Mouse (Mus musculus) adipocyte (in vitro differentiated cells): ENCODE measurements around the gene Cd80.

Experiments
- DNase-seq: peaks from one replicate; pipeline ENCODE4 v3.0.0-alpha.2; 2016; ENCODE audit warnings: low spot score

Gene Cd80

DNA sequence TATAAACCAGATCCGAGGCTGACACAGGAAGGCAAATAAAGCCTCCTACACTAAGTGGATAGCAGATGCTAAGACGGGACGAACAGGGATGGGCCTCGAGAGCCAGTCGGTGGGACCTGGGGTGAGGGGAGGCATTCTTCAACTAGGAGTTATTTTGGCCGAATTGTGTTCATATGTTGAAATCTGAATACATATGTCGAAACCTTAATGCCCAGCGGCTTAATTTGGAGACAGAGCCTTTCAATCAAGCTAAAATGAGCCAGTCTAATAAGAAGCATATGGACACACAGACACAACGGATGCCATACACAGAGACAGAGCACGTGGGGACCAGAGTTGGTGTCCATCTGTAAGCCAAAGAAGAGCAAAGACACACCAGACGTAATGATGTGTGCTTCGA lies 6.9 kb upstream of the Cd80 start:
- no peak for DNase-seq

DNA sequence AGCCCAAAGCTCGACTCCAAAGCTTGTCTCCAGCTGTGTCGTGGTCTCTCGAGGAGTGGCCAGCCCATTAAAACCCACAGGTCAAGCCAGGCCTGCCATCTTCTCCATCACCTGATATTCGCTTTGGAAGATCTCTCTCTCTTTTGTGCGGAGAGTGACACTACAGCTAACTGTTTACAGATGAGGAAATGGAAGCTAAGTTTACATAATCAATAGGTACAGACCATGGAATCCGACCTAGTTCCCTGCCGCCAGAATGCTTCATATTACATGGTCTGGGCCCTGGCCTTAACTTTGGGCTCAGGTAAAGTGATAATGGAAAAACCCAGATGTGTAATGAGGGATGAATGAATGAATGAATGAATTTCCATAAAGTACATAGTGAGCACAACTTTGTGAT lies 4.7 kb upstream of the Cd80 start:
- no peak for DNase-seq

DNA sequence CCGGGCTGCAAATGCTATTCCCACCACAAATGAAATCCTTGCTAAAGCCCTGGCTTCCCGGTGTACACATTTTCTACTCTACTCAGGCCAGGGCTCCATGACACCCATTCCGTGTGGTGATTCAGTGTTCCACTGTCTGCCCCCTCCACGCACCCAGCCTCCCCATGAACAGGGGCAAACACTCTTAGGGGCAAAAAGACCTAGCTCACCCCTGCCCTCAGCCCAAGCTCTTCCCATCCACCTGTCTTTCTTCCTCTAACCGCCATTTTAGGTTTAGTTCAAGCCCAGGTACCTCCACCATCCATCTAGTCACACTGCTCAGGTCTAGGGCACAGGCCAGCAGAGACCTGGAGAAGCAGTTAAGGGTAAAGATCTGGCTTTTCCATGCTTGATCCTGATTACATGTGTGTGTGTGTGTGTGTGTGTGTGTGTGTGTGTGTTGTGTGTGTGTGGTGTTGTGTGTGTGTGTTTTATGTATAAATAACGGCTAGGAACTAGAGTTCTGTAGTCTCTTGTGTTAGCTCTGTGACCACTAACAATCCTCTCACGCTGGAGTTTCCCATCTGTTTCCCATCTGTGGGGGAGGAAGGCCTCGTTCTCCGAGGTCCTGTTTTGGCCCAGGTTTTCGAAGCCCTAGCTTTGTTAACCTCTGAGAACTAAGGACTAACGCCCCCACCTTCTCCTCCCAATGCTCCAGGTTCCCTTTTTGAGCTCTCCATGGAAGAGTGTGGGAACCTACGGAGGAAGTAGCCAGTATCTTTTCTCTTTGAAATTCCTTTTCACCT lies 3.7 kb upstream of the Cd80 start:
- peak; percentile 22 for DNase-seq

DNA sequence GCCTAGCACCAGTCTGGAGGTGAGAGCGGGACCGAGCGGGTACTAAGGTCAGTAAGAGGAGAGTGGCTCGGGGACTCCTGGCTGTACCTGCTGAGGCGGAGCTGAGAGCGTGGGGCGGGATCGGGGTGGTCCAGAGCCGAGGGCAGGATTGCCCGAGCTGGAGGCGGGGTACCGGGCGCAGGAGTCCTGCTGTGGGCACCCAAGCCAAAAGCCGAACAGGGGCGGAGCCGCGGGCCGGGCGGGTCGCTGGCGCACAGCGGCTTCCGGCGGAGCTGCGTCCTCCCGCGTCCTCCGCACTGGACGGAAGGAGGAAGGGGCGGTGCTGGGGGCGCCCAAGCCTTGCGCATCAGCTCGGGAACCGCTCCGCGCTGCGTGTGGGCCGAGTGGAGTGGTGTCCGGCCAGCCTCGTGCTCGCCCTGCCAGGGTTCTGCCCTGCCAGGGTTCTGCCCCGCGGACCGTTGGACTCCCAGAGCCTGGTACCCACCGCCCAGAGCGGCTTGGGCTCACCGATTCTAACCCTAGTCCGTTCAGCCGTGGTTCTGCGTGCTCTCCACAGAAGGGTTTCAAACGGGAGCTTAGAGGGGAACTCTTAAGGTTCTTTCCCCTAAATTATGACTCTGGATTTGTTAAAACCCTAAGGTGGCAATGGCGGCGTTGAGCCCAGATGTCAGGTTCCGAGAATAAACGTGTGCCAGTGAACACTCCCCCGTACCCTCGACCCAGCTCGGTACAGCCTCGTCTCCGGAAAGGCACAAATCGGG lies 2.7 kb upstream of the Cd80 start, which contains the start of gene Adprh:
Gene Adprh (minus strand): TSS at position 262 of the 761 bp plus-strand sequence.
- DNase-seq: peak; percentile 90

DNA sequence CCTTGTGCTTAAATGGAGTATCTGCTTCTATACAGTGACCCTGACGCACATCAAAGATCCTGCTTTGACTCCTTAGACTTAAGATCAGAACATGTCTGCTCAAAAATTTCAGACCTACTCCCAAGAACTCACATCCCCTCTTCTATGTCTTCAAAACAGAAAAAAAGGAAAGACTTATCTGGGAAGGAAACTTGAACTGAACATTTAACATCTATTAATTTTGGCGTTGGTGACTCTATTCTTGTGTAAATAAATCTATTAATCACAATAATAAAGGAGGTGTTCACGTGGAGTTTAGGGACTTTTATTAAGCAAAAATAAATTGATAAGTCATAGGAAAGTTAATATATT lies 2.2 kb upstream of the Cd80 start:
- no peak for DNase-seq

DNA sequence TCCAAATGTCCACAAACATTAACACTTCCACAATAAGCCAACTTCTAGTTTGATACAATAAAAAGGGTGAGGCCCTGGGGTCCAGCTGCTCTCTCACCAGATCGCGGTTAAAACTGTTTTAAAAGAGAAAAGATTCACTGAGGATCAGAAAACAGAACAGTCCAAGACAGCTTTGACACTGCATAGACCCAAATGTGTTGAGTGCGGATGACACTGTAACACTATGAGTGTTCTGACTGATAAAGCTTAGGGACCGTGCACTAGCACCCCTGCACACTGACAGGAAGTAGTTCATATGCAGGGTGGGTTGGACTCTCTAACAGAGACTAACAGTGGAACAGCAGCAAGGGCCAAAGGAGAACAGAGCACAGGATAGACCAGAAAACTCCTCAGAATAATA lies 1.4 kb upstream of the Cd80 start:
- no peak for DNase-seq

DNA sequence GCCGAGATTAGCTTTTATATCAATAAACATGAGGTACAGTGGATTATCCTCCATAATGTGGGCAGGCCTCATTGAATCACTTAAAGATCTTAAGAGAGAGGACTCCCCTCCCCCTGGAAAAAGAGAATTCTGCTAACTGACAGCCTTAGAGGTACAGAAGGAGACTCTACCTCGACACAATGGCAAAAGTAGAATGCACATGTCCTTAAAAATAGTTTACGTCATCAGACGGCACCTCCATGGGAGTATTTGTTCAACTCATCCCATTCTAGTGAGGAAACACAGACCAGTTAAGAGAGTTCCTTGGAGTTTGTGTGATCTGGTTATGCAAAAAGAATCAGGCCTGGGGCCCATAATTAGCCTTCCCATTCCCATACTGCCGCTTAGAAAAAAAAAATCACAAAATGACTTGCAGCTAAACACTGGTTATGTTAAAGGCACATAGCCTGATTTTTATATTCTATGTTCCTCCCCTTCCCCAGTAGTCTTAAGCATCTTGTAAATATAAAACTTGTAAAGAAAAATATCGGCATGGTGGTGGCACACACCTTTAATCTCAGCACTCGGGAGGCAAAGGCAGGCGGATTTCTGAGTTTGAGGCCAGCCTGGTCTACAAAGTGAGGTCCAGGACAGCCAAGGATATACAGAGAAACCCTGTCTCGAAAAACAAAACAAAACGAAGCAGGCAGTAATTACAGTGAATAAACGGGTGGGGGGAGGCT lies 667 bp upstream of the Cd80 start:
- no peak for DNase-seq

DNA sequence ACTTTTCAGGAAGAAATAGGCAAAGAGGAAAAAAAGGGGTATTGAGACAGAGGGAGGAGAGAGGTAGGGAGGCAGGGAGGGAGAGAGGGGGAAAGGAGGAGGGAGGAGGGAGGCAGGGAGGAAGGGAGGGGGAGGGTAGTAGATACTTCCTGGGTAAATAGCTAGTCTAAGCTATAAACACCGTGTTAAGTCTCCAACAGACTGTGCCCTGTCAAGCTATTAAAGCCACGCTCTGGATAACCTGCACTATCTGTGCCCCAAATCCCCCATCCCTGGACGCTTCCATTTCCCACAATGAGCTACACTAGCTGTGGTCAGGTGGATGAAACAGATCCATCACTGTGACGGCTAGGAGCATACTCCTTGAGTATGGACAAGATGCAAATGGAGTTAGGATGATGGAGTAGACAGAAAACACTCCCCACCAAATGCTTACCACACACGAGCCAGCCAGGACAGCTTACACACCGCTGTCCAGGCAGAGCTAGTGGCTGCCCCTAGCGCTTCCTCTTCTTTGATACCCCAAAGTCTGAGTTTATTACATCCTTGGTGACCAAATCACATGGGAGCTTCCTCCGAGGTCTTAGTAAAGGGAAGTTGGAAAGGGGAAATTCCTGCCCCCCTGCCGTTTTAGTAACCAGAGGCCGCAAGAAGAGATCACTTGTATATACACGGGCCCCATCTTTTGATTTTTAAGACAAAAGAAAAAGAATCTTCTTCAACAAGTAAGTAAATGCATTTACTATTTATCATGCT lies 1.6 kb downstream of the Cd80 start:
- no peak for DNase-seq

DNA sequence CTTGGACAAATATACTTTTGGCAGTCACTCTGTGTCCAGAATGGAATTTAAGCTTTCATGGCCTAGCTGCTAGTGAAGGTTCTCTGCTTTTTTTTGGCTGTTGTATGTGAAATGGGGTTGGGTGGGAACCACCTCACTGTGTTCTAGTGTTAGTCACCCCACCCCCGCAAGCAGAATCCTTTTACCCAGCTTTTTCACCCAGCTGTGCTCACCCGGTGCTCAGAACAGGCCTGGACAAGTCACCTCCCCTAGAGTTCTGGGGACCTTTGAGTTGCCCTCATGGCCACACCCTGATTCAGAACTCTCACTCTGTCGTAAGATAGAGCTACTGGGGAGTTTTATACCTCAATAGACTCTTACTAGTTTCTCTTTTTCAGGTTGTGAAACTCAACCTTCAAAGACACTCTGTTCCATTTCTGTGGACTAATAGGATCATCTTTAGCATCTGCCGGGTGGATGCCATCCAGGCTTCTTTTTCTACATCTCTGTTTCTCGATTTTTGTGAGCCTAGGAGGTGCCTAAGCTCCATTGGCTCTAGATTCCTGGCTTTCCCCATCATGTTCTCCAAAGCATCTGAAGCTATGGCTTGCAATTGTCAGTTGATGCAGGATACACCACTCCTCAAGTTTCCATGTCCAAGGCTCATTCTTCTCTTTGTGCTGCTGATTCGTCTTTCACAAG lies 3.4 kb downstream of the Cd80 start:
- DNase-seq: peak; percentile 37

DNA sequence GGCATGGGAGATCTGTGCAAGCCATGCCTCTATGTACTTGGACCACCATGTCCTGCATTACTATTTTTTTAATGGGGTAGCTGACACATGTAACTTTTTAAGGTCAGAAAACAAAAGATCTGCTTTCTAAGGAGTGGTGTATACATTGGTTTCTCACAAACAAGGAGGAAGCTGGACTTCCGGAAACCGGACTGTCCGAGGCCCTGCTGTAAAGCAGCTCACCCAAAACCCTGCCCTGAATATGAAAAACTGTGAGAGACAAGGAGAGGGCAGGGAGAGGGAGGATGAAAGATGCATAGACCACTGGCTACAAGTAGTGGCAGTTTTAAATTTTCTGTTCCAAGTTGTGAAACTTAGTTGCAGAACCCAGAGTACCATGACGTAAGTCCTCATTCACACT lies 4.6 kb downstream of the Cd80 start:
- no peak for DNase-seq

DNA sequence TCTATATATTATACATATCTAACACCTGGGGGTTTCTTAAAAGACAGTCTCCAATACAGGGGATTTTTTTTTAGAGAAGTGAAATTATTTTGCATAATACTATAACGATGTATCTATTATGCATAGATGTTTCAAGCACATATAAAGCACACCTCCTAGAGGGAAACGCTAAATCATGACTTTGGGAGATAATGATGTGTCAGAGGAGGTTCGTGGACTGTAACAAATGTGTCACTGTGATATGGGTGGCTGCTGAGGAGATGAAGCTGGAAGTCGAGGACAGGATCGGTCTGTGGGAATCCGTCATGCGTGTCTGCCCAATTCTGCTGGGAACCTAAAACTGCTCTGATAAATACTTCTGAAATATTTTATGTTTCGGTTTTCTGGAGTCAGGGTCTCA lies 6.4 kb downstream of the Cd80 start:
- no peak for DNase-seq

DNA sequence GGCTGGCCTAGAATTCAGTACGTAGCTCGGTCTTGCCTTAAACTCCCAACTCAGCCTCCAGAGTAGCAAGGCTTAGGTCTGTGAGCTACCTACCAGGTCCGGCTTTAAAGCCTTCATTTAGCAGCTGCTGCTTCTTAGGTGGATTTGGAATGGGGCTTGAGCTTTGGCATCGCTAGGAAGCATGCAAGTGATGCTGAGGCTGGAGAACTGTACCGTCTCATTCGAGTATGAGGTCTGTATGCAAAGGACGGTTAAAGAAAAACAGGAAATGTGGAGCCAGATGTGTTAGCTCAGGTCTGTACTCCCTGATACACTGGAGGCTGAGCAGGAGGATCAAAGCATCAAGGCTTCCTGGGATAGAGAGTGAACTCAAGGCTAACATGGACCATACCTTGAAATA lies 6.8 kb downstream of the Cd80 start:
- DNase-seq: no peak

DNA sequence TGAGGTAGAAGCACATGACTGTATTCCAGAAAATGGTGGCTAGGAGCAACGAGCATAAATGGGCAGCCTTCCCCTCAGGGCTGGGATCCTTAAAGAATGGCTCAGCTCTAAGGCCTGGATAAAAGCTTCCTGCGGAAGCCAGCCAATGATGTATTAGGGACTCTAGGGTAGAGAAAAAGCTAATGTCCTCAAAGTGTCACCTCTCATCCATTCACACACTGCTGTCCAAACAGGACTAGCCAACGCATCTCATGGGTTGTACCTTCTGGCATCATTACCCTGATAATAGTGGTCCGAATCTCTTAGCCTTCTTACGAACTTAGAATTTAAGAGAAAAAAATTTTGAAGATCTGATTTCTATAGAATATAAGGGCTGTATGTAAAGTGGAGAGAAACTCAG lies 7.9 kb downstream of the Cd80 start:
- no peak for DNase-seq

DNA sequence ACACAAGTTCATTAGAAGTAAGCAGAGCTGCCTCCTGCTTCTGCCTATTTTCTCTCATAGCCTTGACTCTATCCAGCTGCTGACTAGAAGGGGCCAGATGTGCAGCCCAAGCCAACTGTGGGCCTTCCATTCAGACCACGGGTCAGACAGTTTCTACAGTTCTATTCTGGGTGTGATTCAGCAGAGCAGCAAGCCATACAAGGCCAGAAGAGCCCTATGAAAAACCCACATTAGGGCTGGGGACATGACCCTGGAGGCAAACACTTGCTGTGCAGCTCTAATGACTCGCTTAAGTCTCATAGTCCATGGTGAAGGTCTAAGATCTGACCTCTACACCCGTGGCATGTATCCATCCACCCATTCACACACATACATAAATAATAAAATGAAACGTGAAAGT lies 10.7 kb downstream of the Cd80 start:
- no peak for DNase-seq

DNA sequence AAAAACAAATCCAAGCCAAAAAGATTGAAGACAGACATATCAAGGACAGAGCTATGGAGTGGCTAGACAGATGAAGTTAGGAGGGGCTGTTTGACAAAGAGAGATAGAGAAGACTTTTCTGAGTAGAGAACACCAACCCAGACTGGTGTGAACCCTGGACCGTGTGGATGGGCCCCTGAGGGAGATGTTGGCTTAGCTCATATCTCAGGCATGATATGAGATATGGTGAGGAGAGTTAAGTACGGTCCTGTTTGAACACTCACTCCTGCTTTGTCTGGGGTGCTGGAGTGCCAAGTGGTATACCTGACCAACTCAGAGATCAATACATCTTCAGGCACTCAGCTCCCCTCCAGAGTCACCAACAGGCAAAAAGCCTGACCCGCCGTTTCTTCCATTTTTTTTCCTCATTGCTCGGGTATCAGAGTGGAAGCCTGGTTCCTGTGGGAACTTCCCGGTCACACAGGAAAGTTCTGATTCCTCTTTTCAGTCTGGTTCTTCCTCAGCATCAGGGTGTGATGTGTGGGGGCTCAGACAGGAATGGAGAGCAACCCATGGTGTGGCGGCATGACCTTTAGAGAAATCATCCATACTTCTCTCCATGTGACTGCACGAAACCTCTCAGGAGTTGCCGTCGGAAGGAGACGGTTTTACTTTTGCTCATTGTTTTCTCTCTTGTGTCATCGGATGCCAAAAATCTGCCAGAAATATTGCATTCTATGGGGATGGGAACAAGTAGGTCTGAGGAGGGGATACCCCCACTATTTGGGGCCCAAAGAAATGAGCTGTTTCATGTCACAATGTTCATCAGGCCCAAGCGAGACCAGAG lies 11.9 kb downstream of the Cd80 start:
- no peak for DNase-seq

DNA sequence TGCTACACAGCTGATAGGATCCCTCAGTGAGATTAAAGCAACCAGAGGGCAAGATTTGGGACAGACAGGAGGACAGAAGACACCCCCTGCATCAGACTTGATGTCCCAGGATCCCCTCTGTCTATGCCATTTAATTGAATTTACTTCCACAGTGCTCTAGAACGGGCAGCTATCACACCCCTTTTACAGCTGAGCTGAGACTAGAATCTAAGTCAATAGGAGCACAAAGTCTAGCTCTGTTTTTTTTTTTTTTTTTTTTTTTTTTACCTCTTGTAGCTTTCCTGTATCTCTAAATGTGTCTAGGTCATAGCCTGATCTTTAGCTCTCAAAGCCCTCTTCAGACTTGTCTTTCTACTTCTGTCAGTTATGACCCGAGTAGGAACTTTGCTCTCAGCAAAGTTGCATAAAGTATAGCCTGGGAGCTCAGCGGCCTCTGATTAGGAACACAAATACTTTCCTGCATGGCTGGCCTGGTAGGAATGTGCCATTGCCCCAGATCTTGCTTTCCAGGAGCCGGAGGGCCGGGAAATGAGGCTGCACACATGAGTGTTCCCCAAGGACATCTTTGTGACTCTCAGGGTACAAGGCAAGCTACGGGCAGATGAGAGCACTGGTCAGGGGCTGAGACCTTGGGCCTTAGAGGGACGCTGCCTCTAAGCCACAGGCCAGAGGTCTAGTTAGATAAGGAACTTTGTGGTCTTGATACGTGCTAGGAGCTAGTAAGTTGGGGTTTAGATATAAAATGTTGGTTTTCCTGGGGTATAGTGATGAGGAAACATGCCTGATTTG lies 12.8 kb downstream of the Cd80 start:
- no peak for DNase-seq

DNA sequence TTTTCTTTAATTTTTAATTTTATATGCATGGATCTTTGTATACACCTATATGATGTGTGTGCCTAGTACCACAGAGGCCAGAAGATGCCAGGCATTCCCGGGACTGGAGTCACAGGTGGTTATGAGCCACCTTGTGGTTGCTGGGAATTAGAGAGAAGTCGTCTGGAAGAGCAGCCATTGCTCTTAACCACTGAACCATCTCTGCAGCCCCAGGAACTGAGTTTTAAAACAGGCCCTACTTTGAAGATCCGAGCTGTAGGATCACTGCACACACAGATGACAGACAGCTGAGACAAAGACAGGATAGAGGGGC lies 13.3 kb downstream of the Cd80 start:
- DNase-seq: no peak

DNA sequence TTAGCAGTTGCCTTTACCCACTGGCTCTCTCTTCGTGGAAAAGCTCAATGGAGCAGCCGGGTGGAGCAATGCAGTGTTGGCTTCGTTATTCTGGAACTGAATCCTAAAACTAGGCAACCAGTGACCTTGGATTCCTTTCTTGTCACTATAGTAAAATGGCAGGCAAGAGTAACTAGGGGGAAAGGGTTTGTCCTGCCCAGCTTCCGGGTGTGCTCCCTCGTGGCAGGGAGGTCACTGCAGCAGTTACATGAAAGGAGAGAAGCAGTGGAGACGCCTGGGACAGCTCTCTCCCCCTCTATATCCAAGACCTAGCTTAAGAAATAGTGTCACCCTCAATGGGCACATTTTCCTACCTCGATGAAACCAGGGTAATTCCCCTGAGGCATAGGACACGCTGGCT lies 14.1 kb downstream of the Cd80 start:
- DNase-seq: no peak

DNA sequence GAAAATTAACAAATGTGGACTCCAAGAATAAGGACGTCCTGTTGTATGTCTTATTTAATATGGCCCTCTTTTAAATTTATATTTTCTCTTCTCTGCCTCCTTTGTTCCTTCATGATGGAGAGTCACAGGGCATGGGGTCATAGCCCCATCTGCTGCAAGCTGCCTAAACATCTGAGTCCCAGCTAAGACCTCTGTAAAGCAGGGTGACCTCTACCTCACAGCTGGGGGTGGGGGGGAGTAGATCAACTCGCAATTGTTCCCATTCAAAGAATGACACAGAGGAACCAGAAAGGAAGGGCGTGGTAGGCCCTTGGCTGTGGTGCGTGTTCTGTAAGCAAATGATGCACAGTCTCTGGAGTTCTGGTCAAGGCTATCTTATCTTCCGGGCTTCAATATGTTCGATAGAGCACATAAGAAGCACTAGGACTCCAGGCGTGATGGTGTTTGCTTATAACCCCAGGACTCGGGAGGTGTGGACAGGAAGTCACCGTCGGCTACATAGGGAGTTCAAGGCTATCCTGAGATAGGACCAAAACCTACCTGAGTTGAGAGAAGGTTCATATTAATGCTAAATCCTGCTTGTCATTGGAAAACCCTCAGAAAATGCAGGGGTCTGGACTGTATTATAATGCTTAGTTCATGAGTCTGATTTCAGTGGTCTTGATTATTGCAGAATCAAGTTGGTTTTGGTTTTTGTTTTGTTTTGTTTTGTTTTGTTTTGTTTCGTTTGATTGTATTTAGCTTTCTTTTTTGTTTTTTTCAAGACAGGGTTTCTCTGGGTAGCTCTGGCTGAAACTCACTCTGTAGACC lies 16.5 kb downstream of the Cd80 start:
- DNase-seq: no peak
